Mouse (Mus musculus): ENCODE measurements around the gene Podxl2.

Podxl2 gene

DNA sequence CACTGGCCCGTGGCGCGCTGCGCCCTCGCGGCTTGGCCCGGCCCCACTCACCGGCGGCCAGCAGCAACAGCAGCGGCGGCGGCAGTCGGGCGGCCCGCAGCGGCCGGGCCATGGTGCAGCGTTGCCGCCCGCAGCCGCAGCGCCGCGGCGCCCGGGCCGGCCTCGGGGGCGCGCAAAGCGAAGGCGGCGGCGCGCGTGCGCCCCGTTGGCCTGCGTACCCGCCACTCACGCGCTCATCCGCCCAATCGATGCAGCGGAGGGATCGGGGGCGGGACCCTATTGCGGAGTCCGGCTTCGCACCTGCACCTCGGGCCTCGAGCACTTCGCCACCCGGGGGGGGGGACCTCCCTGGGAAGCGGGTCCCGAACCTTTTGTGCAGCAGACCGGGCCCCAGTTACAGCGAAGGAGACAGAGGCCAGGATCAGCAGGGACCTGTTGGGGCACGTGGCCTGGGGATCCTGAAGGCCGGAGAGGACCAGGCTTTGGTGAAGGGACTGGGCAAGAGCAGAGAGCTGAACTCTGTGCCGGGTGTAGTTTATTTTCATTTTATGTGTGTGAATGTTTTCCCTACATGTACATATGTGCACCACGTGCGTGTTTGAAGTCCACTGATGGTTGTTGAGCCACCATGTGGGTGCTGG lies at the start of gene Podxl2:
TSS of gene Podxl2 (minus strand) at position 177 of the 641 bp plus-strand sequence.
- DNase-seq (ENCODE audit: low read depth, low spot score), result peak; percentile 92

DNA sequence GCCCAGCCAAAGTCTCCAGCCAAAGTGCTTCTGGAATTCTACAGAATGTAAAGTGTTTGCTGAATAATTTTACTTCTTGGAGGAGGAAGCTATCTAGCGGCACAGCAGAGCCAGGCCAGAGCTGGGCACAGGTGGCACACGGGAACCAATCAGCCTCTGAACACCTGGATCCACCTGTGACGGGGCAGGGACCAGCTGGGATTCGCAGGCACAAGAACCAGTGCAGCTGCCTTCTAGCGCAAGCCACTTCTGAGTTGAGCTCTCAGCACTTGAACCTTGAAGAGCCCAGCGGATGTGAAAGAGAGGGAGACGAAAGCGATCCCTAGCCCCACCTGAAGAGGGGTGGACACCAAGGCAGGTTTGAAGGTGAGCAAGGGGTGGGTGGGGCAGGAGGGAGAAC lies 44.0 kb upstream of the Podxl2 start:
- DNase-seq (ENCODE audit: low read depth, low spot score), result no peak

DNA sequence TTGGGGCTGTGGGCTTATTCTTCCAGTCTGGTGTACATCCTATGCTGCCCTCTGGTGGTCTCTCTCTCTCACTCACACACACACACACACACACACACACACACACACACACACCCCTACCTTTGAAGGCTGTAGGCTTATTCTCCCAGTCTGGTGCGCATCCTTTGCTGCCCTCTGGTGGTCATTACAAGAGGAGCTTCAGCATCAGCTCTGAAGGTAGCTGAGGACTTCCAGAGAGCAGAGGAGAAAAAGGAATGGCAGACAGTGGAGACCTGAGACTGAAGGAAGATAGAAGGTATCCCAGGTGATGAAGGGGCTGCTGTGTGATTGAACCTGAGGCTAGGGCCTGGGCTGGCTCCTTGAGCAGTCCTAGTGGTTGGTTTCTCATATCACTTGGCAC lies 41.3 kb upstream of the Podxl2 start:
- peak; percentile 82 for DNase-seq (ENCODE audit: low read depth, low spot score)

DNA sequence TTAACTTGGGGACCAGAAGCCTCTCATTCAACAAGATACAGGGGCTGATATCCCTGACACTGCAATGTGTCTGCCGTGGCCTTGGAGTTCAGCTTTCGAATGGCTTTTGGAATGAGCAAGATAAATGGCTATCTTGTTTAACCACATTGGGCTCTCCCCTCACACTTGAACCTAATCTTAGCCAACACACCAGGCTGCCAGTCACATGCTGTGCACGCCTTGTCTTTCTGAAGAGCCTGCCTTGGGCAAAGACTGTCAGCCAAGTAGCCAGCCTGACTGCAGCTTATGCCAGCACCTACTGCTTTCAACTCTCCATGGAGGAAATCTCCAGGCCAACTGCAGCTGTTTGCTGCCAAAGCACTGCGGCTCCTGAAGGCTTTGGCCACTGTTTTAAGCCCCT lies 40.7 kb upstream of the Podxl2 start:
- peak; percentile 56 for DNase-seq (ENCODE audit: low read depth, low spot score)

DNA sequence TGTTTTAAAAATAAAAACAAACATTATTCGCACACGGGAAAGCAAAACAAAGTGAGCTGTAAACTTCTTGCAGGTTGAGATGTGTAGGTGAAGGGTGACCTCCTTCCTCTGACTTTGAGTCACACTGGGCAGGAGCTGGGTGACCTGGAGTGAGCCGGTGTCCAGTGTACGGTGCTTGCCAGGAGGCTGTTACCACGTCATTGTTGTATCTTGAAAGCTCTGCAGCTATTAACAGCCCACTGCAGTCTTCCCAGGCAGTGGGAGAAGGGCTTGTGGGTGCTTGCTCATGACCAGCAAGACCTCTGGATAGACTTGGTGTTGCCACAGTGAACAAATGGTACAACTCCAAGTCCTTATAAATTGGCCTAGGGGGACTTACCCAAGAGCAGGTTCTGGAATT lies 40.0 kb upstream of the Podxl2 start:
- no peak for DNase-seq (ENCODE audit: low read depth, low spot score)

DNA sequence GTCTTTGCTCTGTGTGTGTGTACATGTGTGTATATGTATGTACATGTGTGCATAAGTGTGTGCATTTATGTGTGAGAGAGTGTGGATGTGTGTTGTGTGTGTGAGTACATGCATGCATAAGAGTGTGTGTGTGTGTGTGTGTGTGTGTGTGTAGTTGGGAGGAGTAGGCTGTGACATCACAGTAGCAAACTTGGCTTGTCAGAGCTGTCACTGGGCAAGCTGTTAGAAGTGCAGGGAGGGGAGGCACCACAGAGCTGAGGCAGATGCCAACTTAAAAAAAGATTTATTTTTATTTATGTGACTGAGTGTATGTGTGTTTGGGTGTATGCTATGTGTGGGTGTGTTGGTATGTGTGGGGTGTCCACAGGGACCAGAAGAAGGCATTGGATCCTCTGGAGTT lies 38.6 kb upstream of the Podxl2 start:
- DNase-seq (ENCODE audit: low read depth, low spot score), result peak; percentile 59

DNA sequence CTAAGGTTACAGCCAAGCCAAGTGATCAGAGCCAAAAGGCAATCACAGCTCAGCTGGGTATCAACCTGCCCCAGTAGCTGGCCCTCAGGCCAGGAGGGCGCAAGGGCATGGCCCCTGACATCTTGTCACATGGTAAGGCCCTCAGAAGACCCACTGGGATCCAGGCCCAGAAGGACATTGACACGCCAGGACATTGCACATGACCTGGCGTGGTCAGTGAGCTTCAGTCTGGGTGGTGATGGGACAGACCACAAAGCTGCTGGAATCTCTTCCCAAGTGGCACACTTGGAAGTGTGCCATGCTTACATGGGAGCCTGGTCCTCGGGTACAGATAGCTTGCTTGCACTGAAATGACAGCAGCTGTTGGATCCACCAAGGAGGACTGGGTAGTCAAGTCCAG lies 38.2 kb upstream of the Podxl2 start:
- no peak for DNase-seq (ENCODE audit: low read depth, low spot score)

DNA sequence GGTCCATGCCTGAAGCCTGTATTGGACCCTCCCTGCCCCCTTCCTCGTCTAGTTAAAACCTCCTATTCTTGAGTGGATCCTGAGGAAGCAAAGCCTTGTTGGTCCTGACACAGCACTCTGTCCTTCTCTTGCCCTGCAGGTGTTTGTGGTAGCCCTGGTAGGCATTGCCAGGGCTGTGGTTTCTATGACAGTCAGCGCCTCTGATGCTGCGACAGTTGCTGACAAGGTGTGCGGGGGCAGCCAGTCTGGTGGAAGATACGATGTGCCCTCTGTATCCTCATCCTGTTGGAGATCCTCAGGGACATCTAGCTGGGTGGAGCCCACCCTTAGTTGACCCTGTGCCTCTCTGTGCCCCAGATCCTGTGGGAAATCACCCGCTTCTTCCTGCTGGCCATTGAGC lies 34.3 kb upstream of the Podxl2 start:
- DNase-seq (ENCODE audit: low read depth, low spot score), result no peak

DNA sequence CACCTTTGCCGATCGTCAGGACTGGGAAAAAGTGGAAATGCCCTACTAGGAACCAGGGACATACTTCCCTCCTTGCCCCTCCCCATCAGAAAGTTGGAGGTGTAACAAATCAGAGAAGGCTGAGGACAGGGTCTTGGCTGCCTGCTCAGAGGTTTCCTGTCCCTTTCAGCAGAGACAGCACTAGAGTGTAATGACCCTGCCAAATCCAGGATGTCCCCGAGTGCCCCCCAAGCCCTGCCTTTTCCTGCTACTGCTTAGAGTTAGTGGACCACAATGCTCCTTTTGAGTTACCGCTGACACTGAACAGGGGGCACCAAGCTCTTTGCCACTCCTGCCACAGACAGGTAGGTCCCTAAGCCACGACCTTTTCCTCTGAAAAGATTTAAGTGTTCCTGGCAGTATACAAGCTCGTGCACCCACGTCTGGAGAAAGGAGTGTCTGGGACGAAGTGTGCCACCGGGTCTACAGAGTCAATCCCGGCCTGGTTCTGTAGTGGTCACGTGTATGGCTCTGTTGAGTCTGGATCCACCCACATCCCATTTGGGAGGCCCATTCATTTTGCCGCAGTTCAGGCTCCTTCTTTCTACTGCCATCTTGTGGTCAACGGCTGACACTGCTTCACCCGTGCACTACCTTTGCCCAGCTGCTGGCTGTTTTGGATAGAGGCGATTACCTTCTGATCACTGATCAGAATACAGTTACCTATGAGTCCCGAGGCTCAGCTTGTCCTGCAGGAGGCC lies 31.7 kb upstream of the Podxl2 start:
- peak; percentile 93 for DNase-seq (ENCODE audit: low read depth, low spot score)

DNA sequence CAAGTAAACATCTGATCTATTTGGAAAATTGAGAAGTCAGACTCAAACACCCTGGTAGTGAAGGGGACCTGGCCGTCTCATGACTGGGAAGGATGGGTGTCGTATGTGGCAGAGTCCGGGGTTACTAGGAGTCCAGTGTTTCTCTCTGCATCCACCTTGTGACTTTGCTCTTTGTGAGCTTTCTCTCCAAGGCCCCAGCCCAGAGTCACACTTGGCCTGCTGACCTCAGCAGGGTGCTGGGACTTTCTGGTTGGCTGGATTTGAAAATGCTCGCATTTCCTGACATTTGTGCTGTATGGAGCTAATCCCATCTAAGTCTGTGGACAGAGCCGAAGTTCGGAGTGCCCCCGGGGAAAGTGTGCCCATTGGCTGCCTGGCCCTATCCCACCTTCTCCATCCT lies 30.2 kb upstream of the Podxl2 start:
- DNase-seq (ENCODE audit: low read depth, low spot score), result no peak

DNA sequence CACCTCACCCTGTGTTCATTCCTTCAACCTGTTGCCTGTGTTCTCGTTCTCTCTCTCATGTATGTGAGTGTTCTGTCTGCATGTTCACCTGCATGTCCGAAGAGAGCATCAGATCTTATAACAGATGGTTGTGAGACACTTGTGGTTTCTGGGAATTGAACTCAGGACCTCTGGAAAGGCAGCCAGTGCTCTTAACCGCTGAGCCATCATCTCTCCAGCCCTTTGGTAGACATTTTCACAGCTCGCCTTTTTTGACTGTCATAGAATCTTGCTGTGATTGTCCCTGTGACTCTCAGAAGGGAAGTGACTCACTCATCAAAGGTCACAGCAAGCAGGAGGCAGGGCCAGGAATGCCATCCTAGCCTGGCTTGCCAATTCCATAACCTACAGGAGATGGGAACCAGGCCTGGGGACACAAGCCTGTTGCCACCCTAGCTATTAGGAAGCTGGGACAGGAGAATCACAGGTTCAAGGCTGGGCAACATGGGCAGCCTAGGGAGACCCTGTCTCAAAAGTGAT lies 29.7 kb upstream of the Podxl2 start:
- DNase-seq (ENCODE audit: low read depth, low spot score), result peak; percentile 81

DNA sequence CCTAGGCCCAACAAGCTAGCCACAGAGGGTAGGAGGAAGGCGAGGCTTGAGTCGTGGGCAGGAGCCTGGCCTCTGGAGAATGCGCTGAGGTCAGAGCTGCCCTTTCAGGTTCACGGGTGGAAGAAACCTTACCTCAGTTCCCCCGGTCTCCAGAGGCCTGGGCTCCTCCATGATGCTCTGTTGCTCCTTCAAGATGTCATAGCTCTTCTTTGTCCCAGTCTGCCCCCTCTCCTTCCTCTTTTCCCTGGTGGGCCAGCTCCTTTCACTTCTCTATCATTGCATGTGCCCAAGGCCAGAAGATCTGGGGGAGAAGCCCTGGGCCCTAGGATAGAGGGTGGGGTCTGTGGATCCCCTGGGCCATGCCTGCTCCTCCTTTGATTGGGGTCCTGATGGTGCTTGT lies 28.9 kb upstream of the Podxl2 start:
- no peak for DNase-seq (ENCODE audit: low read depth, low spot score)

DNA sequence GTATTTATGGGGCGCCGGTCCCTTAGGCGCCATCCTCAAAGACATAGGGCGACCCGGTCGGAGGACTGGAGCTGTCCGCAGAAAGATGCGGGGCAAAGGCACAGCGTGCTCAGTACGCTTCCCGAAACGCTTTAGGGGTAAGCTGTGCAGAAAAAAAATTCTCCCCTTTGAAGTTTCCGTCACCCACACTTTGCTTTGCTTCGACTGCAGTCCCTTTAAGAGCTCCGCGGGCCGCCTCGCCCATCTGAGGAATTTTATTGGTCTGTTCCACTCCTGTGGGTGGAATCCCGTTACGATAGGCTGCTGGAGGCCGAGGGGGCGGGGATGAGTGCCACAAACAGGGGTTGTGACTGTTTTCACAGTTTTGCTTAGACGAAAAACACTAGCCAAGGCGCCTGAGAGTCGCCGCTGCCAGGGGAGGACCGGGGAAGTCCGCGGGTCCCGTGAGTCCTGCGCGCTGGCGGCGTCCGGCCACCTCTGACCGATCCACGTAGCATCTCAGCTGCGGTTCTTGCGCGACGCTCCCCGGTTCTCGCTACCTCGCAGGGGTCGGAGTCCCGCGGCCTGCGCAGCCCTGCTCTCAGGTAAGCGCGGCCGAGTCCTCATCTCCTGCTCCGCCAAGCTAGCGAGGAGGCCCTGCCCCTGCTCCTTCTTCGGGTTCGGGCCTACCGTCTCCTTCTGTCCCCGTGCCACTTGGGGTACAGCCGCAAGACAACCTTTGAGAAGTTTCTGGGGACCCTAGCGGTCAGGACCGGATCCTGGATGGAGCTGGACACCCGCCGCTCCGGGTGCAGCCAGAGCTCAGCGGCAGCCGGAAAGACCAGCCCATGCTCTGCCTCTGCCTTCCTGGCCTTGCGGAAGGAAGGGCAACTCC lies 27.3 kb upstream of the Podxl2 start, which contains the start of gene Tpra1:
TSS of gene Tpra1 (plus strand) at position 305 of the 874 bp plus-strand sequence.
- DNase-seq (ENCODE audit: low read depth, low spot score), result peak; percentile 99

DNA sequence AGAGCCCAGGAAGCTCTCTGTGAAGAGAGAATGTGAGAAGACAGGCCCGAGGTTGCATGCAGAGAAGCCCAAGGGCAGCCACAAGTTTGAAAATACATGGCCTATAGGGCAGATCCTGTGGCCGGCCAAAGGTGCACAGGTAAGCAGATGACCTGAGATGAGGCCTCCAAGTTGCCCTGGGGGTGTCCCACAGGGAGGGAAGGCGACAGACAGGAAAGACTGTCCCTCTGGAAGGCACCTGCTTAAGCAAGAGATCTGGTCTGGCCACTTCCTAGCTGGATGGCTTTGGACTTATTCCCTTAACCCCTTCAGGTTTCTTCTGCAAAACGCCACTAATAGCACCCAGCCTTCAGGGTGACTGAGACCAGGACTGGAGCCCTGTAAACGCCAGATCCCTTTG lies 26.6 kb upstream of the Podxl2 start:
- DNase-seq (ENCODE audit: low read depth, low spot score), result peak; percentile 69

DNA sequence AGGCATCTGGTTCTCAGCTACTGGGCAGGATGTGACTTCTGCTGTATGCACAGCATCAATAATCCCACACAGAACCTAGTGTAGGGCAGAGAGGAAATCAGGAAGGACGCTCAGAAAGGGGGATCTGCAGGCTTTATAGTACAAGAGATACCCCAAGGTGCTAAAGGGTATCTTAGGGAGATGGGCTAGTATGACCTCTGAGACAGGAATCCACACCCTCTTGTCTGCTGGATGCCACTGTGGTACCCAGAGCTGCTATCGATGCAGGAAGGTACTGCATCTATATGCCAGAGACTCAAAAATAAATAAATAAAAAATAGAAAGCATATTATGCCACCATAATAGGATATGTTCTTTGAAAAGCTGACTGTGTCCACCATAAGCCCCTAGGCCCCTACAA lies 24.8 kb upstream of the Podxl2 start:
- DNase-seq (ENCODE audit: low read depth, low spot score), result no peak

DNA sequence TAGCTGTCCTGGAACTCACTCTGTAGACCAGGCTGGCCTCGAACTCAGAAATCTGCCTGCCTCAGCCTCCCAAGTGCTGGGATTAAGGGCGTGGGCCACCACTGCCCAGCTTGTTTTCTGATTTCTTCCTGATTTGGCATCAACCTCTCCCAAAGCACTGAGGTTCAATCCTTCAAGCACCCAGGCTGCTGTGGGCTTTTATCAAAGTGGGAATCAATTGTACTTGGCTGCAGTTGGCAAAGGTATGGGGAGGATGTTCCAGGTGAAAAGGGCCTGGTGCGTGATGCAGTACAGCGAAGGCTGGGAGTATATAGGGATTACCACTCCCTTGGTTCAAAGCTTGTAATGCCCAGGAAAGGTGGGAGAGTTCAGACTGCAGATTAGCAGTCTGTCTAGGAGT lies 24.2 kb upstream of the Podxl2 start:
- no peak for DNase-seq (ENCODE audit: low read depth, low spot score)

DNA sequence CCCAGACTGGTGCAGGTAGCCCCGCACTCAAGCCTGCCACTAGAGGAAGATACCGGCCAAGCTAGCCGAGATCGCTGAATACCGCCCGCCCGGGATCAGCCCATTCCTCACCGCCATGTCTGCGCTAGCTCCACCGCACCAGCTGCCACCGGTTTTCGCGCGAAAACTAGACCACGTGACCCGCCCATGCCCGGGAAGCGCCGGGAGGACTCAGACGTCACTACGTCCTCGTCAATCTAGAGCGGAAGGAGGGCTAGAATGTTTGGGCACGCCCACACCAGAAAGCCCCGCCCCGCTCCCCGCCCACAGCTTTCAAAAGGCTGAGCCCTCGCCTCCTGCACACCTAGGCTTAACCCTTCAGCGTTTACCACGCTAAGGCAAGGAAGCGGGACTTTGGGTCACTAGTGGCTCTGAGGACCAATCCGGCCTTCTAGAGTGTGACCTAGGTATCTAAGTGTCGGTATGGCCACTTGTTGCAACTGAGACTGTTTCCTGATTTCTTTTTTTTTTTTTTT lies 23.7 kb upstream of the Podxl2 start, which contains the start of gene Mcm2:
TSS of gene Mcm2 (minus strand) at position 247 of the 515 bp plus-strand sequence.
- peak; percentile 96 for DNase-seq (ENCODE audit: low read depth, low spot score)

DNA sequence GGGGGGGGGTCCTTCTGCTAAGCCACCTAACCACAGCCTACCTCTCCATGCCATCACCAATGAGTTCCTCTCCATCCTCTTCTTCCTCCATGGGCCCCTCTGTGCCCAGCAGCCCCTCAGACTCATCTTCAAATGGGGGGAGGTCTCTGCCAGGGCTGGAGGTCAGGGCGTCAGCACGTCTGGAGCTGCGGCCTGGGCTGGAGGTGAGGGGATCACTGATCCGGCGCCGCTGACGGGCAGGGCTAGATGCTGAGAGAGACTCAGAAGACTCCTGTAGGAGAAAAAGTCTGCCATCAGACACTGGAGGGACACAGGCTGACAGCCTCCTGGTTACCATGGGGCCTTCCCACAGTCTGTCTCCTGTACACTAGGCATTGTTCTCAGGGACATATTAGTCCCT lies 22.4 kb upstream of the Podxl2 start:
- DNase-seq (ENCODE audit: low read depth, low spot score), result no peak

DNA sequence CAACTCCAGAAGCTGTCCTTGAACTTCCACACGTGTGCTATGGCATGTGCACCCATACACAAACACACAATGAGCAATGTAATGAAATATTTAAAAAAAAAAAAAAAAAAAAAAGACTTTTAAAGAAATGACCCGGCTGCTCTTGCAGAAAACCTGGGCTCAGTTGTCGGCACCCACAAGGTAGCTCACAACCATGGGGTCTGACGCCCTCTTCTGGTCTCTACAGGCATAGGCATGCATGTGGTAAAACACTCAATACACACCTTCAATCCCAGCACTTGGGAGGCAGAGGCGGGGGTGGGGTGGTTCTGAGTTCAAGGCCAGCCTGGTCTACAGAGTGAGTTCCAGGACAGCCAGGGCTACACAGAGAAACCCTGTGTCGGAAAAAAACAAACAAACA lies 21.1 kb upstream of the Podxl2 start:
- DNase-seq (ENCODE audit: low read depth, low spot score), result no peak

DNA sequence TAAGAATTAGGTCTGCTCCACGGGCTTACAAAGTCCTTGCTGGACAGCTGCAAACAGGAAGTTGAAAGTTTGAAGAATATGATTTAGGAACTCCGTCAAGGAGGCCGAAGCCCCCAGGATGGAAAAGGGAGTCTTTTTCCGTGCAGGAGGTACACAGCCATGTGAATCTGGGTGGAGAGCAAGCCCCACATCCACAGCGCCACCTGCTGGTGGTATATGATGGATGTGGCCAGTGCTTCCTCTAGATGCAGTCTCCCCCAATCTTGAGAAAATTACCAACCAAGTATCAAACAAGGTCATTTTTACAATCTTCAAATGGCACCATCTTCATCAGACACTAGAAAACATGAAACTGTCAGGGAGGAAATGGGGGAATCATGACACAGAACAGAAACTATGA lies 18.7 kb upstream of the Podxl2 start:
- peak; percentile 82 for DNase-seq (ENCODE audit: low read depth, low spot score)

DNA sequence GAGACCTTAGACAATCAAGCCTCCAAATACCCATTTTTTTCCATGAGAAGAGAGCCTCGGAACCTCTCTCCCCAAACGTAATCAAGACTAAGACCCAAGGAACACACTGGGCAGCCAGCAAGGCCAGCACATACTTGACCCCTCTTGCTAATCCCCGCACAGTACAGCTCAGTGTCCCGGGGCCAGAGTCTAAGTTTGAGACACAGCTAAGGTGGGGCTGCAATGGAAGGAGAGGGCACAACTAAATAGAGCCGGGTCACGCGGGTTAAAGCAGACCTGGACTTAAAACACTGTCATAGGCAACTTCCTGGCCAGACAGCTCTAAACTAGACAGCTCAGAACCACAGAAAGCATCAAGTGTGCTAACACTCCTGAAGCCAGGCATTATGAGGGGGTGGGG lies 16.0 kb upstream of the Podxl2 start:
- DNase-seq (ENCODE audit: low read depth, low spot score), result no peak

All from brain, adult 2 months (tissue).